Mouse (Mus musculus) liver, adult 2 months (tissue): ENCODE measurements around the gene Arhgap28.

Experiments used
- CTCF ChIP-seq: fragments of 200-500 bp; IDR thresholded peaks from 2 replicates; pipeline ENCODE4 v1.5.1; 2011; ENCODE audit warnings: low read depth, low read length, control low read depth
- POLR2A ChIP-seq: fragments of 200-500 bp; IDR thresholded peaks from 2 replicates; pipeline ENCODE4 v1.6.1; 2011; ENCODE audit warnings: low read length, control low read depth; ENCODE audit not compliant: insufficient read depth; ENCODE audit errors: extremely low read depth

DNA sequence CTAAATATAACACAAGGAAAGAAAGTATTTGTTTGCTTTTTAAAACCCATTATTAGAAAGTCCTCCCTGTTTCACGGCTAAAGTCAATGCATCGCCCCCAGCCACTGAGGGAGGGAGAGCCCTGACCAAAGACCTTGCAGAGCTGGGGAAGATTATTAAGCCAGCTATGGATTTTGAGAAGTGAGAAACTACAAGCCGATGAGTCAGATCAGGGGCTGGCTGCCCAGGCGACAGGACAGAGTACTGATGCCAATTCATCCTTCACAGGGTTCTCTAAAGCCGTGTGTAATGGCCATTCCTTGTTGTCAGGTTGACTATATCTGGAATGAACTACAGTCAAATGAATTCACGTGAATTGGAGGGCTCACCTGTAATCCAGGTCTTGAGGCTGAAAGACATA is 62.9 kb downstream of the Arhgap28 start:
- TF ChIP-seq POLR2A, result no peak
- no peak for TF ChIP-seq CTCF
